Mouse (Mus musculus) v-Abl transformed pro-B cells (cell line): ENCODE measurements around the gene Map2k5.

Source experiments
- in situ Hi-C, 2 experiments: fragments of 400-800 bp; cut with MboI; formaldehyde crosslinking; loops; one replicate each; pipeline ENCODE4 v1.15.1; 2025; ENCODE audit not compliant: unreplicated experiment in 2 of 2

Map2k5 gene

DNA sequence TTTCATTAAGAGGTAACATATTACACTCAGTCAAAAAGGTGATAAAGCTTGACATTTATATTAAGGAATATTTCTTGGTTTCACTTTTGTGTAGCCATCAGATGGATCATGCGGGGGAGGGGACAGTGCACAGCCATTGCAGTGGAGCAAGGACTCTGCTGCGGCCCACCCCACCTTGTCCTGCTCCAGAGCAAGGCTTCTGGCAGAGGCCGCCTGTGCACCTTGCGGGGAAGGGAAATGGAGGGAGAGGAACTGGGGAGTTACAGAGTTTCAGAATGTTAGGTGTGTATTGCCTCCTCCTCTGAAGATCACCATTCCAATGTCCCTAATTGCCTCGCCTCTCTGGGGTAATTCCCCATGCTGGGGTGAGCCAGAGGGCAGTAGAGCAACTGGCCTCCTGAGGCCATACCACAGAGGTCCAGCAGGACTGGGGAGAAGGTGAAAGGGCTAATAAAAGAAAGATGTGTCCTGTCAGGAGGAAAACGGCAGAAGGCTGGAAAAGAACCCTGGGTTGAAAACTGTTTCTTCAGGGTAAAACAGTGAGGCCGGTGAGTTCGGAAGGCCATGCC, 181.5 kb downstream of the Map2k5 start:
- in situ Hi-C loops = no loop called here

- in situ Hi-C loops = no loop called here
Observed at GRCm38 (mm10) chr9:63195523-63195922, 182.2 kb downstream of the Map2k5 start.

DNA sequence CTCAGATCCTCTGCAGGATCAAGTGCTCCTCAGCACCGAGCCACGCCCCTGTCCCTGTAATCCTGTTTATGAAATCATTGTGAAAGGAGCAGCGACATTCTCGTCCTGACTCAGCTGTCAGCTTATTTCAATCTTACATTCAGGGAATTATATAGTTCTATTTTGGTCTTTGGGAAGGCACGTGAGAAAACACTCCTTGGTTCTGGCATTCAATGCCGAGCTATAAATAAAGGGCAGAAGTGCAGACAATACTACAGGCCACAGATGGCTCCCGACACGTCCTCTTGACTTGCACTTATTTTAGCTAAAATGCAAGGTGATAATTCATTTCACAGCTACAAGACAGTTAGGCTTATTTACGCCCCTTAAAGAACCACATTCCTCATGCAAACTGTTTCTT, 182.9 kb downstream of the Map2k5 start:
- in situ Hi-C loops = no loop called here

GRCm38 (mm10) chr9:63192809-63193208, 184.9 kb downstream of the Map2k5 start:
- in situ Hi-C loops = no loop called here

- in situ Hi-C loops = no loop called here
Observed at GRCm38 (mm10) chr9:63187310-63187709, 190.4 kb downstream of the Map2k5 start.

GRCm38 (mm10) chr9:63185249-63185648, 192.5 kb downstream of the Map2k5 start:
- in situ Hi-C loops = no loop called here

DNA sequence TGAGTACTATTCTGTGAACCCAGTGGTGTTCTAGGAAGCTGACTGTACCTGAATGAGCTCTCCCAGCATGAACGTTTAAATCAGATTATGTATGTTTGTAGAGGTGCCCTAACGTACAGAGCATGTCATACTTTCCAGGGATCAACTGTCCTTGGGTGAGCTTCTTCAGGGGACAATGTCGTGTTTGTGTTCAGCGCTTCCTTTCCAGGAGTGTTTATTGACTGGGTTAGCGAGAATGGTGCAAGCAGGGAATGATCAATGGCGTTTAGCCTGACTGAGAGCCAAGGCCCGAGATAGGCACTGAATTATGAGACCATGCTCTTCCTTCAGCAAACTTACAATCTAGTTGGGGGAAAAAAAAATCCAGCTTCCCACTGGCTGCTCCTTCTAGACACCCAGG, 193.8 kb downstream of the Map2k5 start:
- in situ Hi-C loops = no loop called here

- in situ Hi-C loops = no loop called here
Observed at GRCm38 (mm10) chr9:63182306-63182960, 195.3 kb downstream of the Map2k5 start.

- in situ Hi-C loops = no loop called here
Observed at GRCm38 (mm10) chr9:63181337-63182178, 196.1 kb downstream of the Map2k5 start.

DNA sequence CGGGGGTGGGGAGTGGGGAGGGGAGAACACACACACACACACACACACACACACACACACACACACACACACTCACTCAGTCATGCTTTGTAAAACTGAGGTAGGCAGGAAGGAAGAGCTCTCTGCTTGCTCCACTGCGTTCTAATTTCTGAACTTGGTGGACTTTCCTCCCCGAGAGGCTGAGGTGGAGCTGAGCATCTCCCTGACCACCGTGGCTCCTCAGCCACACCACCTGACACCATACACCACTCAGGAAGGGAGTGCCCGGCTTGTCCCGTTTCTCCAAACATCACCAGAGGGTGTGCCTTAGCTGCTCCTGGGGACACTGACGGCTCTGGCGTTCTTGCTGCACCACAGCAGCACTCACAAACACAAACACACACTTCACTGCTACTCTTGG, 199.4 kb downstream of the Map2k5 start:
- in situ Hi-C loops = no loop called here

- in situ Hi-C loops = no loop called here
Observed at GRCm38 (mm10) chr9:63174001-63174721, 203.5 kb downstream of the Map2k5 start.

DNA sequence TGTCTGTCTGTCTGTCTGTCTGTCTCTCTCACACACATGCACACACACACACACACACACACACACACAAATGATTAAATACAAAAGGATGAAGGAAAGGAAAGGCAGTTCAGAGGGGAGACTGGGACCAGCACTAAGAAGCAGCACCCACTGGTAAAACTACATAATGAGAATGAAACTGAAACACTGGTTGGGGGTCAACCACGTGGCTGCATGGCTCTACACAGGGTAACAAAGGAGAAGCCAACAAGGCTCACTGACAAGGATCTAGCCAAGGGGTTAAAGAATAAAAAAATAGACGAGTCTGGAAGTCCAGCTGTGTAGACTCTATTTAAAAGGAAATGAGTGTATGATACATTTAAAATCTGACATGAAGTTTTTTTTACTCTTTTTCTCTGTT, 205.8 kb downstream of the Map2k5 start:
- in situ Hi-C loops = no loop called here

DNA sequence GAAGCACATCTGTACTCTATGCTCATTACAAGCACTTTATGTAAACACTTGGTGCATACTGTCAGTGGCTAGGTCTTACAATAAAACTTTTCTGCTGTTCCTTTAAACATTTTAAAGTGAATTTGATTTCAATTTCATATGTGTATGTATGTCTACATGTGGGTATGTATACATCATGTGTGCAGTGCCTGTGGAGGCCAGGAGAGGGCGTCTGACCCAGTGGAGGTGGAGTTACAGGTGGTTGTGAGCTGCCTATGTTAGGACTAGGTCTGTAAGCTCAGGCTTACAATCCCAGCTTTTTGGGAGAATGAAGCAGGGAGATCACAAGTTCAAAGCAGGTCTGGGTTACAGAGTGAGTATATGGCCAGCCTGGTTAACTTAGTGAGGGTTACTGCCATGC, 208.6 kb downstream of the Map2k5 start:
- in situ Hi-C loops = no loop called here

DNA sequence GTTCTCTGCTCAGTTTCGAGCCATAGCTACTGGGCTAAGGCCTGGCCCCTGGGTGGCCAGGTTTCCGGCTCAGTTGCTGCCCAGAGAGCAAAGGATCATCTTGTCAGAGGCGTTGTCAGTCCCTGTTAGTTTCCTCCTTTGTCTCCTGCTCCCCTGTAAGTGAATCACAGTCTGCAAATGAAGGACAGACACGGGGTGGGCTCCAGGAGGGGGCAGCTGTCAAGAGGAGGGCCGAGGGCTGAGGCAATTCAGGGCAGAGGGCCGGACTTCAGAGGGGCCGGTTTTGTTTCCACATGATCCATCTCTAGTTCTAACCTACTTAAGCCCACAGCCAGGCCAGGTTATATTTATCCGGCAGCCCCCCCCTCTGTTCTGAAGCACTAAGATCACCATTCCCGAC, 212.6 kb downstream of the Map2k5 start:
- in situ Hi-C loops = no loop called here

- in situ Hi-C loops = no loop called here
Observed at GRCm38 (mm10) chr9:63163756-63164155, 213.9 kb downstream of the Map2k5 start.

- in situ Hi-C loops = no loop called here
Observed at GRCm38 (mm10) chr9:63151949-63152348, 225.8 kb downstream of the Map2k5 start.

DNA sequence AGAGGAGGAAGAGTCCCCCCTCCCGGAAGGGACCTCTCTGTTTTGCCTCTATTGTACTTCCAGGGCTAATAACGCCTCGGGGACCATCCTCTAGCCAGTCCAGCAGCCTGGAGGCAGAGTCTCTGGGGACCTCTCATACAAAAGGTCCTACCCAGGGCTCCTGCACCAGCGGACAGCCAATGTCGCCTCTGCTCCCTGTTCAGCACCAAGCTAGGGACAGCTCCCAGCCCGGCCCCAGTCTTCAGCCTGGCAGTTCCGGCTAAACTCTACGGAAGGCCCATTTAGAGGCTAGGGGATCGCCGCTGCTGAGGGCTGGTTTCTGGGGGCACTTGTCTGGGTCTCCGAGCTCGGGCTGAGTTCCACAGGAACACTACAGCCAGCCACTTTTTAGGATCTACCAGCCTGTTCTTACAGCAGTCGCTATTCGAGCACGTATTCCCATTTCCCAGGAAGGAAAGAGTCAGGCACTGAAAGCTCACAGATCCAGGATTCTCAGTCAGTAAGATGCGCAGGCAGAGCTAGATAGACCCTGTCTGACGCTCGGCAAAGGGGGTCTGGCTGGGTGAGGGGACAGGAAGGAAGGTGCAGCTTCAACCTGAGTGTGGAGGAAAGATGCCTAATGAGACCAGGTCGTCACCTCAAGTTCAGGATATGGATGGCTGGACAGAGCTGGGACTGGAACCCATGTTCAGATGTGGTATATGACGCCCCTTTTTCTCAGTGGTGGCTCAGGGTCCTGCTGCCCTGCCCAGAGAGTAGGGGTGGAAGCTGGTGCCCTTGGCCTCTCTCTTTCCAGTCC, 226.4 kb downstream of the Map2k5 start:
- in situ Hi-C loops = no loop called here

- in situ Hi-C loops = no loop called here
Observed at GRCm38 (mm10) chr9:63150086-63150800, 227.5 kb downstream of the Map2k5 start.

GRCm38 (mm10) chr9:63149372-63149766, 228.3 kb downstream of the Map2k5 start:
- in situ Hi-C loops = loop anchor here (25.0 kb wide), 2 partner anchors 812 to 938 kb away; partner anchors contain the start of gene Anp32a (in 1 of the 2)
